Mouse (Mus musculus) intestine, postnatal 0 days (tissue): ENCODE results near the gene Dclk3. TPM values are rescaled to one million over a fixed set of nuclear protein-coding genes. Genes with fewer than 3 reads are reported as not detected.

Source experiments
- ATAC-seq: fragments of 200-750 bp; cut with Nextera tagmentation; 2 replicates; pipeline ENCODE4 v1.8.0; 2017; ENCODE audit warnings: mild to moderate bottlenecking, moderate TSS enrichment, moderate library complexity
- H3K27ac ChIP-seq: fragments of 300-500 bp; sonication (generic); 2 replicates; pipeline ENCODE4 v1.5.1; 2014; ENCODE audit warnings: mild to moderate bottlenecking, low read depth, low read length, moderate library complexity
- H3K27me3 ChIP-seq: fragments of 300-500 bp; sonication (generic); replicated peaks from 2 replicates; pipeline ENCODE4 v1.6.1; 2014; ENCODE audit warnings: low read length, mixed read lengths; ENCODE audit not compliant: control insufficient read depth, insufficient read depth
- H3K36me3 ChIP-seq: fragments of 300-500 bp; sonication (generic); 2 replicates; pipeline ENCODE4 v1.6.1; 2014; ENCODE audit warnings: mild to moderate bottlenecking, moderate library complexity; ENCODE audit not compliant: control insufficient read depth, insufficient read depth
- H3K4me1 ChIP-seq: fragments of 300-500 bp; sonication (generic); replicated peaks from 2 replicates; pipeline ENCODE4 v1.6.1; 2014; ENCODE audit warnings: antibody characterized with exemption, low read length, mixed read lengths; ENCODE audit not compliant: control insufficient read depth, insufficient read depth
- H3K4me2 ChIP-seq: fragments of 300-500 bp; sonication (generic); replicated peaks from 2 replicates; pipeline ENCODE4 v1.6.1; 2014; ENCODE audit warnings: low read depth, mild to moderate bottlenecking, moderate library complexity
- H3K4me3 ChIP-seq: fragments of 300-500 bp; sonication (generic); 2 replicates; pipeline ENCODE4 v1.5.1; 2014; ENCODE audit warnings: low read depth, low read length
- H3K9ac ChIP-seq: fragments of 300-500 bp; sonication (generic); 2 replicates; pipeline ENCODE4 v1.6.1; 2014; ENCODE audit warnings: mild to moderate bottlenecking, low read depth, low read length
- H3K9me3 ChIP-seq: fragments of 300-500 bp; sonication (generic); 2 replicates; pipeline ENCODE4 v1.6.1; 2016; ENCODE audit warnings: mixed run types; ENCODE audit not compliant: control insufficient read depth
- CTCF ChIP-seq: sonication (generic); IDR thresholded peaks from 2 replicates; pipeline ENCODE4 v1.5.1; 2016; ENCODE audit warnings: low read depth, mild to moderate bottlenecking, control low read depth, antibody characterized with exemption, moderate library complexity
- WGBS: fragments of 180-500 bp; shearing (Covaris S2); extraction: QIAGEN DNeasy Blood & Tissue Kit; methylation state at CpG from one replicate; pipeline ENCODE4 v1.1.7; 2014; 5-methylcytosine and 5-hydroxymethylcytosine counted together
- polyA plus RNA-seq: library from polyadenylated mRNA; unstranded; fragments of >200 nt; fragmentation: Nextera tagmentation; extraction: Ambion mirVana; gene quantifications from 2 replicates; pipeline ENCODE4 v1.2.1, GENCODE M21; 2015

Gene Dclk3
- polyA plus RNA-seq, 1 experiment from 2014 or later, result 1.1 TPM

- Histone ChIP-seq H3K9ac (no peak overlapping the region), H3K4me3 (no peak overlapping the region), H3K4me1 (no peaks in the 10 kb centered on the region), H3K27ac (no peak overlapping the region), H3K36me3 (no peaks in the 10 kb centered on the region), H3K27me3 (no peaks in the 10 kb centered on the region), H3K4me2 (no peak overlapping the region), H3K9me3 (no peaks in the 10 kb centered on the region)
- WGBS, result 76% methylated on average over 9 of the region's 9 CpGs
- ATAC-seq, result no peak
- TF ChIP-seq CTCF, result no peak
These were observed 61.3 kb downstream of the Dclk3 start for GRCm38 (mm10) chr9:111500211-111500610.

GRCm38 (mm10) chr9:111506075-111506474, 67.2 kb downstream of the Dclk3 start:
- no peak for ATAC-seq
- no peaks in the 10 kb centered on the region for H3K27me3 ChIP-seq
- WGBS, result 61% methylated on average over 3 of the region's 3 CpGs

GRCm38 (mm10) chr9:111514586-111515473, 75.9 kb downstream of the Dclk3 start:
- 77% methylated on average over 15 of the region's 15 CpGs for WGBS
- no peak for ATAC-seq
- no peak overlapping the region for H3K4me2 ChIP-seq
- no peak overlapping the region for H3K4me3 ChIP-seq
- TF ChIP-seq CTCF, result no peak
- H3K27ac ChIP-seq, result no peak overlapping the region
- H3K4me1 ChIP-seq, result no peaks in the 10 kb centered on the region
- H3K9ac ChIP-seq, result no peak overlapping the region
- H3K27me3 ChIP-seq, result no peaks in the 10 kb centered on the region
- no peaks in the 10 kb centered on the region for H3K9me3 ChIP-seq
- no peaks in the 10 kb centered on the region for H3K36me3 ChIP-seq

More at GRCm38 (mm10) chr9:111506075-111506474, 67.2 kb downstream of the Dclk3 start:
- Histone ChIP-seq H3K27ac (no peak overlapping the region), H3K4me3 (no peak overlapping the region), H3K4me2 (no peak overlapping the region), H3K4me1 (no peaks in the 10 kb centered on the region), H3K36me3 (no peaks in the 10 kb centered on the region), H3K9me3 (no peaks in the 10 kb centered on the region), H3K9ac (no peak overlapping the region)
- no peak for TF ChIP-seq CTCF

GRCm38 (mm10) chr9:111515536-111515935, 76.7 kb downstream of the Dclk3 start:
- H3K4me1 ChIP-seq, result no peaks in the 10 kb centered on the region
- no peak overlapping the region for H3K4me2 ChIP-seq
- WGBS, result 75% methylated on average over 3 of the region's 3 CpGs
- no peak overlapping the region for H3K9ac ChIP-seq
- no peaks in the 10 kb centered on the region for H3K36me3 ChIP-seq
- H3K9me3 ChIP-seq, result no peaks in the 10 kb centered on the region
- no peak for TF ChIP-seq CTCF
- ATAC-seq, result no peak
- no peaks in the 10 kb centered on the region for H3K27me3 ChIP-seq
- no peak overlapping the region for H3K27ac ChIP-seq
- no peak overlapping the region for H3K4me3 ChIP-seq

GRCm38 (mm10) chr9:111522226-111522625, 83.3 kb downstream of the Dclk3 start:
- no peaks in the 10 kb centered on the region for H3K36me3 ChIP-seq

GRCm38 (mm10) chr9:111523111-111523510, 84.2 kb downstream of the Dclk3 start:
- WGBS, result 91% methylated on average over 11 of the region's 11 CpGs
- no peaks in the 10 kb centered on the region for H3K4me1 ChIP-seq
- TF ChIP-seq CTCF, result no peak
- ATAC-seq, result no peak
- no peaks in the 10 kb centered on the region for H3K27me3 ChIP-seq
- no peak overlapping the region for H3K9ac ChIP-seq
- H3K9me3 ChIP-seq, result no peaks in the 10 kb centered on the region
- H3K4me3 ChIP-seq, result no peak overlapping the region
- no peak overlapping the region for H3K27ac ChIP-seq
- no peak overlapping the region for H3K4me2 ChIP-seq
- H3K36me3 ChIP-seq, result no peaks in the 10 kb centered on the region

More at GRCm38 (mm10) chr9:111522226-111522625, 83.3 kb downstream of the Dclk3 start:
- Histone ChIP-seq H3K4me1 (no peaks in the 10 kb centered on the region), H3K9me3 (no peaks in the 10 kb centered on the region), H3K27ac (no peak overlapping the region), H3K4me2 (no peak overlapping the region), H3K27me3 (no peaks in the 10 kb centered on the region), H3K4me3 (no peak overlapping the region), H3K9ac (no peak overlapping the region)
- no peak for TF ChIP-seq CTCF
- no peak for ATAC-seq
- WGBS, result 93% methylated on average over 7 of the region's 7 CpGs
